Mouse (Mus musculus) intestine, embryonic 16.5 days (tissue): ENCODE measurements around the gene Cds1. TPM values are rescaled to one million over a fixed set of nuclear protein-coding genes. Genes with fewer than 3 reads are reported as not detected.

Experiments
- ATAC-seq: fragments of 200-750 bp; cut with Nextera tagmentation; 2 replicates; pipeline ENCODE4 v1.8.0; 2017; ENCODE audit warnings: moderate TSS enrichment, moderate library complexity
- H3K27ac ChIP-seq: fragments of 300-500 bp; sonication (generic); 2 replicates; pipeline ENCODE4 v1.5.1; 2014; ENCODE audit warnings: mild to moderate bottlenecking, low read length
- H3K27me3 ChIP-seq: fragments of 300-500 bp; sonication (generic); replicated peaks from 2 replicates; pipeline ENCODE4 v1.6.1; 2014; ENCODE audit warnings: low read length, control low read depth, mixed read lengths; ENCODE audit not compliant: control insufficient read depth, insufficient read depth
- H3K36me3 ChIP-seq: fragments of 300-500 bp; sonication (generic); 2 replicates; pipeline ENCODE4 v1.6.1; 2014; ENCODE audit warnings: low read length, control low read depth; ENCODE audit not compliant: control insufficient read depth, insufficient read depth
- H3K4me1 ChIP-seq: fragments of 300-500 bp; sonication (generic); 2 replicates; pipeline ENCODE4 v1.6.1; 2014; ENCODE audit warnings: low read length, control low read depth, mixed read lengths; ENCODE audit not compliant: control insufficient read depth, insufficient read depth
- H3K4me2 ChIP-seq: fragments of 300-500 bp; sonication (generic); 2 replicates; pipeline ENCODE4 v1.6.1; 2014; ENCODE audit warnings: low read depth, low read length, control low read depth
- H3K4me3 ChIP-seq: fragments of 300-500 bp; sonication (generic); 2 replicates; pipeline ENCODE4 v1.5.1; 2014; ENCODE audit warnings: mild to moderate bottlenecking, low read length
- H3K9ac ChIP-seq: fragments of 300-500 bp; sonication (generic); 2 replicates; pipeline ENCODE4 v1.6.1; 2014; ENCODE audit warnings: low read depth, low read length
- H3K9me3 ChIP-seq: fragments of 300-500 bp; sonication (generic); 2 replicates; pipeline ENCODE4 v1.6.1; 2016; ENCODE audit warnings: low read length, control low read depth; ENCODE audit not compliant: control insufficient read depth
- WGBS: fragments of 180-500 bp; shearing (Covaris S2); extraction: QIAGEN DNeasy Blood & Tissue Kit; methylation state at CpG from one replicate; pipeline ENCODE4 v1.1.7; 2014; 5-methylcytosine and 5-hydroxymethylcytosine counted together
- polyA plus RNA-seq: library from polyadenylated mRNA; unstranded; fragments of >200 nt; fragmentation: Nextera tagmentation; extraction: Ambion mirVana; gene quantifications from 2 replicates; pipeline ENCODE4 v1.2.1, GENCODE M21; 2015

The Cds1 gene
- polyA plus RNA-seq, 1 experiment from 2014 or later, result 24.8 TPM

GRCm38 (mm10) chr5:101767486-101767885 is 2.6 kb downstream of the Cds1 start:
- Histone ChIP-seq H3K36me3 (no peaks in the 10 kb centered on the region), H3K27me3 (no peaks in the 10 kb centered on the region), H3K4me2 (peak overlapping the region; percentile 32), H3K27ac (peak overlapping the region; percentile 68), H3K9me3 (no peaks in the 10 kb centered on the region), H3K4me3 (no peak overlapping the region), H3K9ac (0 out of 2 replicates have a peak overlapping the region, but pooled peaks have one; percentile 24), H3K4me1 (peaks cover 14% of the 10 kb centered on the region)
- WGBS, result 80% methylated on average over 6 of the region's 6 CpGs
- no peak for ATAC-seq

GRCm38 (mm10) chr5:101768558-101768957 is 3.6 kb downstream of the Cds1 start:
- 82% methylated on average over 7 of the region's 7 CpGs for WGBS
- Histone ChIP-seq H3K9me3 (no peaks in the 10 kb centered on the region), H3K27ac (no peak overlapping the region), H3K9ac (no peak overlapping the region), H3K27me3 (no peaks in the 10 kb centered on the region), H3K4me1 (peaks cover 14% of the 10 kb centered on the region), H3K36me3 (no peaks in the 10 kb centered on the region), H3K4me3 (no peak overlapping the region), H3K4me2 (no peak overlapping the region)
- ATAC-seq, result peak; percentile 32

GRCm38 (mm10) chr5:101772621-101773020 is 7.7 kb downstream of the Cds1 start:
- Histone ChIP-seq H3K27ac (no peak overlapping the region), H3K27me3 (no peaks in the 10 kb centered on the region), H3K9me3 (no peaks in the 10 kb centered on the region), H3K36me3 (no peaks in the 10 kb centered on the region), H3K4me2 (no peak overlapping the region), H3K4me1 (peaks cover 2% of the 10 kb centered on the region; the same call in 1 of the 2 replicates), H3K9ac (no peak overlapping the region), H3K4me3 (no peak overlapping the region)
- ATAC-seq, result no peak
- 79% methylated on average over 9 of the region's 9 CpGs for WGBS

GRCm38 (mm10) chr5:101775262-101775661 is 10.3 kb downstream of the Cds1 start:
- H3K36me3 ChIP-seq, result no peaks in the 10 kb centered on the region
- H3K9ac ChIP-seq, result no peak overlapping the region
- WGBS, result 91% methylated on average over 8 of the region's 8 CpGs

GRCm38 (mm10) chr5:101776528-101776927 is 11.6 kb downstream of the Cds1 start:
- Histone ChIP-seq H3K27me3 (no peaks in the 10 kb centered on the region), H3K4me3 (no peak overlapping the region), H3K4me1 (0 out of 2 replicates have a peak, but pooled peaks cover 3% of the 10 kb centered on the region), H3K9ac (no peak overlapping the region), H3K9me3 (no peaks in the 10 kb centered on the region), H3K27ac (no peak overlapping the region), H3K4me2 (no peak overlapping the region), H3K36me3 (no peaks in the 10 kb centered on the region)
- 75% methylated on average over 8 of the region's 8 CpGs for WGBS
- no peak for ATAC-seq

More at GRCm38 (mm10) chr5:101775262-101775661, 10.3 kb downstream of the Cds1 start:
- Histone ChIP-seq H3K27me3 (no peaks in the 10 kb centered on the region), H3K4me2 (no peak overlapping the region), H3K4me1 (0 out of 2 replicates have a peak, but pooled peaks cover 3% of the 10 kb centered on the region), H3K4me3 (no peak overlapping the region), H3K27ac (no peak overlapping the region), H3K9me3 (no peaks in the 10 kb centered on the region)
- ATAC-seq, result no peak

- Histone ChIP-seq H3K9ac (no peak overlapping the region), H3K4me1 (peaks cover 9% of the 10 kb centered on the region; the same call in 1 of the 2 replicates), H3K4me2 (no peak overlapping the region), H3K27me3 (no peaks in the 10 kb centered on the region), H3K9me3 (no peaks in the 10 kb centered on the region), H3K27ac (no peak overlapping the region), H3K4me3 (no peak overlapping the region), H3K36me3 (no peaks in the 10 kb centered on the region)
- 0 out of 2 replicates have a peak, but pooled peaks have one; percentile 24 for ATAC-seq
- WGBS, result 72% methylated on average over 15 of the region's 15 CpGs
These were observed 14.5 kb downstream of the Cds1 start for GRCm38 (mm10) chr5:101779376-101779863.

- no peak for ATAC-seq
These were observed 16.0 kb downstream of the Cds1 start for GRCm38 (mm10) chr5:101780918-101781317.

GRCm38 (mm10) chr5:101784328-101784727 is 19.4 kb downstream of the Cds1 start:
- Histone ChIP-seq H3K27ac (peak overlapping the region; percentile 59; the same call in 1 of the 2 replicates), H3K4me2 (no peak overlapping the region)
- peak; percentile 36; the same call in 1 of the 2 replicates for ATAC-seq

More at GRCm38 (mm10) chr5:101780918-101781317, 16.0 kb downstream of the Cds1 start:
- H3K4me1 ChIP-seq, result peaks cover 11% of the 10 kb centered on the region; the same call in 1 of the 2 replicates
- H3K36me3 ChIP-seq, result no peaks in the 10 kb centered on the region
- H3K27me3 ChIP-seq, result no peaks in the 10 kb centered on the region
- H3K9me3 ChIP-seq, result no peaks in the 10 kb centered on the region
- H3K4me3 ChIP-seq, result no peak overlapping the region
- WGBS, result 75% methylated on average over 4 of the region's 4 CpGs
- H3K9ac ChIP-seq, result no peak overlapping the region
- no peak overlapping the region for H3K27ac ChIP-seq
- H3K4me2 ChIP-seq, result no peak overlapping the region

GRCm38 (mm10) chr5:101784787-101785186 is 19.9 kb downstream of the Cds1 start:
- Histone ChIP-seq H3K27me3 (no peaks in the 10 kb centered on the region), H3K27ac (peak overlapping the region; percentile 59; the same call in 1 of the 2 replicates), H3K4me1 (peaks cover 8% of the 10 kb centered on the region; the same call in 1 of the 2 replicates), H3K9ac (no peak overlapping the region), H3K4me3 (no peak overlapping the region), H3K36me3 (no peaks in the 10 kb centered on the region), H3K4me2 (no peak overlapping the region), H3K9me3 (no peaks in the 10 kb centered on the region)
- peak; percentile 73 for ATAC-seq
- 67% methylated on average over 2 of the region's 2 CpGs for WGBS

More at GRCm38 (mm10) chr5:101784328-101784727, 19.4 kb downstream of the Cds1 start:
- Histone ChIP-seq H3K4me3 (no peak overlapping the region), H3K27me3 (no peaks in the 10 kb centered on the region), H3K4me1 (peaks cover 8% of the 10 kb centered on the region; the same call in 1 of the 2 replicates), H3K36me3 (no peaks in the 10 kb centered on the region), H3K9ac (no peak overlapping the region), H3K9me3 (no peaks in the 10 kb centered on the region)
- 48% methylated on average over 3 of the region's 3 CpGs for WGBS
